Mouse (Mus musculus) common myeloid progenitor, adult 5-6 weeks (primary cell): ENCODE results near the gene Kctd5. TPM values are rescaled to one million over a fixed set of nuclear protein-coding genes. Genes with fewer than 3 reads are reported as not detected.
A peak's percentile ranks its signal among the peaks of the same experiment; 100 is the strongest.
"Not testable (repeated sequence)": the region's sequence is repeated elsewhere in the genome, so short reads cannot be mapped to it uniquely, and the experiment has no call there.

Experiments used
- ATAC-seq: replicated peaks from 2 replicates; pipeline ENCODE4 v1.8.0; 2016; ENCODE audit warnings: low read depth, mild to moderate bottlenecking, moderate TSS enrichment, inconsistent platforms; ENCODE audit not compliant: poor library complexity, severe bottlenecking
- total RNA-seq: library from RNA; stranded (forward); fragments of 200-1000, 187-1606 nt; gene quantifications from 2 replicates; pipeline ENCODE4 v1.2.3, GENCODE M21; 2017

Gene Kctd5
- total RNA-seq: 17.8 and 19.2 TPM in 2 replicates

DNA sequence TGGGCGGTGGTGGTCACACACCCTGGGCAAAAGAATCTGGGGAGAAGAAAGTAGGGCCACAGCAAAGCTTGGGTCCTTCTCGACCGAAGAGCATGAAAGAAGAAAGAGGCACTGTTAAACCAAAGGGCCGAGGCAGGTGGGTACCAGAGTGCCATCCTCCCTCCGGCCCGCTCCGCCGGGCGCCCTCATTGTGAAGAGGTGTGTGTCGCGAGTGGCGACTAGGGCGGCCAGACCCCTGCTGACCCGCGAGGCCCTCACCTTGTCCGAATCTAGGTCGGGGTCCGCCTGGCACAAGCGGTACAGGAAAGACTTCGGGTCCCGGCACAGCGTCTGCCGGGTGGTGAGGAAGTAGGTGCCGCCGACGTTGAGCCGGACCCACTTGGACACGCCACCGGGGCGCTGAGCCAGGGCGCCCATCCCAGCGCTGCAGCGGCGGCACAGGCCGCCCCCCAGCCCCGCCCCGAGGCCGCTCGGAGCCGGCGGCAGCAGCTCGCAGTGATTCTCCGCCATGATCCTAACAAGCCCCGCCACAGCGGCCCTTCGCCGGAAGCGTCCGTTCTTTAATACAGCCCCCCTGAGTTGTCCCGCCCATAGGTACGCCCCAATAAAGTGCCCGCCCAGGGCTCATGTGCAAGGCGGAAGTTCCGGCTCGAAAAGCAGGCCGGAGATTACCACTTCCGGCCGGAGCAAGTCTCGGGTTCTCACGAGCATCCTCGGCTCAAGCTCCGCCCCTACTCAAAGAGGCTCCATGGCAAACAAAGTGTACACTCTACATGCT is at the start of gene Kctd5:
Kctd5 (minus strand) TSS at position 567 of the 778 bp plus-strand sequence.
- ATAC-seq: peak; percentile 99

- ATAC-seq: no peak
These were observed 46.2 kb upstream of the Kctd5 start for GRCm38 (mm10) chr17:24119446-24119845.

- no peak for ATAC-seq
These were observed 39.7 kb upstream of the Kctd5 start for GRCm38 (mm10) chr17:24113031-24113430.

DNA sequence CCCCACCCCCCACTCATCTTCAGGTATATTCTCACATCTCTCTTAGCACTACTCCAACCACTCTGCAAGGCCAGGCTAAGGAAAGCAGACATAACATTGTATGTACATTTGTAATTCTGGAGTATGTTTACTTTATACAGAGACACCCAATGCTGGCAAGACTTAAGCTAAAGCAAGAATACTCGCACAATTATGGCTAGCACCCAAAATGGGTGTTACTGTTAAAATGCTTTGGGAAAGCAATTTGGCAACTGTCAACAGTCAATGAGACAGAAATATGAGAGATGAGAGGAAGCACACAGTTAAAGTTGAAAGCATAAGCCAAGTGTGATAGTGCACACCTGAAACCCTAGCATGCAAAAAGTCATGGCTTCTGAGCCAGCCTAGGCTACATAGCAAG is 38.0 kb upstream of the Kctd5 start:
- ATAC-seq: no peak

DNA sequence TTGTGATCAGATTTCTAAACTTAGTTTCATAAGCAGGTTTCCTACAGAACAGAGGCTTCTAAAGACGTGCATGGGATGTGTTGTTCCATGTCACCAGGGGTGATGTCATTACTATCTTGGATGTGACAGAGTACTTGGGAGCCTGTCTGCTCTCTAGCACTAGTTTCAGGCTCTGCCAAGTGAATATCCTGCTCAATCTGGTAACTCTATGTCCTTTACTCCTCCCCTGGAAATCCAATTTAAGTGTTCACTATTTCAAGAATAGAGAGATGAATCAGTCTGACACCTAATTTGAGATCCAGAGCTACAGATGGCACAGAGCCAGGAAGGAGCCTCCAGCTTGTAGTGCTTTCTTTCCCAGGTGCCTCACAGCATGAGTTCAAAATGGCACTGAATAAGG is 35.6 kb upstream of the Kctd5 start:
- ATAC-seq: no peak

GRCm38 (mm10) chr17:24105111-24105510 is 31.8 kb upstream of the Kctd5 start:
- ATAC-seq: no peak

- no peak for ATAC-seq
These were observed 25.1 kb upstream of the Kctd5 start for GRCm38 (mm10) chr17:24098354-24098753.

DNA sequence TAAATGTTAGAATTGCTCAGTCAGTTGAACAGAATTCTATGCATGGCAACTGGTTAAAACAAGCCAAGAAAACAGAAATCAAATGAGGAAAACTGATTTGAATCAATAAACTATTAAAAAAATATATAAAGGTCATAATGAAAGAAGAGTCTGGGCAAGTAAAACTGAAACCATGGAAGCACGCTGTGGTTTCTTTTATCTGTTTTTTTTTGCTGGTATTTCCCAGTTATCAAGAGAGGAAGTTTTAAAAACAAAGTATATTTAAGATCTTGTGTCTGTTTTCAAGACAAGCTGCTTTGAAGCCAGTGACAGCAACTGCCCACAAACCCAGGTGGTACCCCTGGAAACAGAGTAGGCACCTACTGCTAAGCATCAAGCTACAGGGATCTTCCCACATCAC is 17.3 kb upstream of the Kctd5 start:
- ATAC-seq: no peak

- ATAC-seq: not testable (repeated sequence)
These were observed 13.1 kb upstream of the Kctd5 start for GRCm38 (mm10) chr17:24086399-24086798.

- no peak for ATAC-seq
These were observed 11.3 kb upstream of the Kctd5 start for GRCm38 (mm10) chr17:24084593-24084992.

DNA sequence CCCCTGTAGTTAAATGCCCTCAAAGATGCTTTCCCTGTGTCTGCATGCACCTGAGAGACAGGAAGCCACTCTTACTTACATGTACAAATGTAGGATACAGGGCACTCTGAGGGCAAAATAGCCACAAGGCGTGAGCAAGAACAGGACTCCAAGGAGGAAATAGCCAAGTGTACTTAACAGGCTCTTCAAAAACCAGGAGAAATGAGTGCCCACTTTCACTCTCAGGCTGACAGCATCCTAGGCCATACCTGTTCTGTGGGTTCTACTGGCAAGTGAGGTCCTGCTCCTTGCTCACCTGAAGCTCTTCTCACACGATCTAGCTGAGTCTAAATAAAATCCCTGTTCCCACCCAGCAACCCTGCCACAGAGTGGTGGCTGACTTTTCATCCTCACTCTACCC is 3.8 kb upstream of the Kctd5 start:
- no peak for ATAC-seq

DNA sequence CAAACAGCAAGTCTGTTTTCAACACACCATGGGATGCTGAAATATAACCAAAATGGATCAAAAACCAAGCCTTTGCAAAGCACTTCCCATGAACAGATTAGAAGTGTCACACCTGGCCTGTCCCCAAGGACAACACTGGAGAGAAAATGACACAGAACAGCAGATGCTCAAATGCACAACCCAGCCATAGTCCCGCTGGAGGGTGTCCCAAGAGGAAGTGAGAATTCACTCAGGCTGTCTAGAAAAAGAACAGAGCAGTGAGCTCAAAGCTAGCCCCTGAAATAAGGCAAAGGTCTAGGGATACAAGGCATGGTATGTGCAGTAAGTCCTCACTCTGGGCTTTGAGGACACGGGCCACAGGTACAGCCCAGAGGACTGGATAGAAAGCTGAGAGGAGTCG is 3.8 kb downstream of the Kctd5 start:
- ATAC-seq: no peak

DNA sequence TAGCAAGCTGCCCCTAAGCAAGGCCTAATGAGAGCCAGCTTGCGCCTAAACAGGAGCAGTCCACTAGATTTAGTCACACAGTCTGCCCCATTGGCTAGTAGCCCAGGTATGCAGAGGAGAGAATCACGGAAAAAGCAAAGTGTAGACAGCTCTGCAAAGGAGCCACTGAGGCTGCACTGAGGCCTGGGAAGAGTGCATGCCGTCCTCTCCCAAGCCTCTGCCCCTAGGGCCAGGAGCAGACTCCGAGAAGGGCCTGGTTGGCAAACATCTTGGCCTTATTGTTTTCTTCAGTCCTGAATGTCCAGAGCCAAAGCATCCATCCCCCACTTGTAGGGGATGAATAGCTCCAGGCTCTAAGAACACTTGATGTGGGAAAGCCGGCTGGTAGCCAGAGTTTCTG is 5.0 kb downstream of the Kctd5 start:
- ATAC-seq: no peak

DNA sequence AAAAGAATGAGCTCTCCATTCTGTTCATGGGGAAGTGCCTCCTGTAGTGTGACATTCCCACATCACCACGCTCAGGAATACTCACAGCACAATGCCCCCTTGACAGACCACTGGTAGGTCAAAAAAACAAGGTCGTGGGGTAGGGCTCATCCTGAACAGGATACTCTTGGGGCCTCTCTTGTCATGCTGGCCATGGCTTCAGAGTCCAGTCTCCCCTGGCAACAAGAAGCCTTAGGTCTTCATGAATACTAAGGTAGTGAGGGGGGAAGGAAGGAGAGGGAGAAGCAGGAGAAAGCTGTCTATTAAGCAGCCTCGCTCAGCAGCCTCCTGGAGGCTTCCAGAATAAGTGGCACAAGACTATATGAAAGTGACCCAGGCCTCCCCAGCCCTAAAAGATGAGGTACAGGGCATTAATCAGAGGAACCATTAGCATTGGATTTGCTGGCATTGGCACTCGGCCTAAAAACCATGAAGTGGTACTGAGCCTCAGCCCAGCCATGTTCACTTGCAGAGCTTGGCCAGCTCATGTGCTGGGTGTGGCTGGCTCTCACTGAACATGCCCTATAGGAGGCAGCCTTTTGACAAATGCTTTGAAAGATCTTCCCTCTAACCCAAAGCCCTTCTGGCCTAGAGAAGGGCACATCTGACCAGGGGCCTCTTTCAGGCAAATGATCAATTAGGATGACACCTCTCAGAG is 10.7 kb downstream of the Kctd5 start:
- no peak for ATAC-seq

DNA sequence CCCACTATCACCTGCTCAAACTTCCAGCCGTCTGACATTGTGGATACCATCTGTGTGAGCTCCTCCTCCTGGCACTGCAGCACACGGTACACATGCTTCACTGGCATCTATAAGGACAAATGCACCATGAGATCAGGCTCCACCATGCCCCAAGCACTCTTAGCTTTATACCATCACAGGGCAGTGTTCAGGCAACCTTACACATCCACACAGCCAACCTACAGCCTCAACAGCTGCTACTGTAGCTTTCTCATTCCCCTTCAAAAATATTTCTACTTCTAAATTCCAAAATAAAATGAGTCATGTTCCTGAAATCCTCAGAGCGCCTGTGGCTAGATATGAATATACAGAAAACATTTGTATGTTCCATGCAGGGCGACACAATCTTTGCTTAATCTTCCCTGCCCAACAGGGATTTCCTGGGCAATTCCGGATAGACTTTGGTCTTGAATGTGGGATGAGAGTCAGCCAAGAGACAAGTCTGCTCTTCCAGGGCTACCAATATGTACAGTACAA is 15.5 kb downstream of the Kctd5 start:
- no peak for ATAC-seq

DNA sequence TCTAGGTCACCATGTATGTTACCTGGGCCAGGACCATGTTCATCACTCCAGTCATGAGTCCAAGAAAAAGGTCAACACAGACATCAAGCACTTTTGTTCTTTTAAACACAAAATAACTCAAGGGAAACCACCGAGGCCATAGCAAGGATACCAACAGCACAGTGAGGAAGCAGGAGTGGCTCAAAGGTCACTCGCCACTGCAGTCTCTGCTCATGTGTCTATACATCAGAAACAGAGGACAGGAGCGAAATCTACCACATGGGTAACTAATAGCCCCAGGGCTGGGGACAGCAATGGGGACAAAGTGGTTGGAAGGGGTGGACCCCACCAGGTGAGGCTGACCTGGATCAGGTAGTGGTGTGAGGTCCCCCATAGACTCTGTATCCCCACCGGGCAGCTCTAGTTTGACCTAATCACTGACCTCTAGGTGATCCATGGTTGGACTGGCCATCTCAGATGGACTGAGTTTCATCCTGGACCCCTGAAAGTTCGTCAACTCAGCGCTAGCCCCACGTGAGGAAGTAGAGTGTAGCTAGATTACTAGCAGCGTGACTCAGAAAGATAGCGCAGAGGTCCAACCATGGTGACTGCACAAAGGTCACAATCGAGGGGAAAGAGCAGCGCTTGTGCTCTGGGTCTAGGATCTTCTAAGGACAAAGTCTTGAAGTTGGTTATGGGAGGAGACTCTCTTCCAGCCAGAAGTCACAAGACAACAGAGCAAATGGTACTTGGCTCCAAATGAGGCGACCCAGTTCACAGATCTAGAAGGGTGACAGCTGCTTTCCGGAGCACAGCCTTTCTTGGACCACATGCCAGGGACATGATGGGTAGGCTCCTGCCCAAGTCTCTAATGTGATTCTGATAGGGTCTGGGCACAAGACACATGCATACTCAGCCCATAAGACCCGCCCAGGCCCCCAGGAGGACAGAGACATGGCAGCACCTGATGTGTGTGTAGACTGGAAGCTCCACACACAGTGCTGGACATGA is 16.4 kb downstream of the Kctd5 start:
- no peak for ATAC-seq

DNA sequence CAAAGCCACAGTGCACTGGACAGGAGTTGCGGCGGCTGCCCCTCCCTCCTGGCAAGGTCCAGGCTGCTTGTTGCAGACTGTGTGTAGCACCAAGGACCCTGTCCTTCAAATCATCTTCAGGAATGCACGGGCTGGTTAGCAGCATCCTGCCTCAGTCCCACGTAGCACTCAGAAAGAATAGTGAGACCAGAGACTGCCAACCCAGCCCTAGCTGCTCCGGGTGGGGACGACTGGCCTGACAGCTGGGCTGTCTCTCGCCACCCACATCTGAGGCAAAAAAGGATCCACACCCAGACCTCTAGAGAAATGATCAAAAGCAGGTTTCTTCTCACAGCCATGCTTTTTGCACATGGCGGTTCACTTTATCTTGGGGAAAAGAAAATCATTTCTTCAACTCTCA is 24.3 kb downstream of the Kctd5 start:
- ATAC-seq: no peak

- no peak for ATAC-seq
These were observed 25.2 kb downstream of the Kctd5 start for GRCm38 (mm10) chr17:24048053-24048452.

GRCm38 (mm10) chr17:24046026-24046425 is 27.3 kb downstream of the Kctd5 start:
- ATAC-seq: no peak

- ATAC-seq: no peak
These were observed 27.7 kb downstream of the Kctd5 start for GRCm38 (mm10) chr17:24045608-24046007.
